Mouse (Mus musculus): ENCODE results near the gene Hyal1.

Hyal1 gene

GRCm38 (mm10) chr9:107612945-107613569, 36.3 kb downstream of the Hyal1 start:
- no peak for DNase-seq (ENCODE audit: extremely low read depth, low read depth, low spot score)

DNA sequence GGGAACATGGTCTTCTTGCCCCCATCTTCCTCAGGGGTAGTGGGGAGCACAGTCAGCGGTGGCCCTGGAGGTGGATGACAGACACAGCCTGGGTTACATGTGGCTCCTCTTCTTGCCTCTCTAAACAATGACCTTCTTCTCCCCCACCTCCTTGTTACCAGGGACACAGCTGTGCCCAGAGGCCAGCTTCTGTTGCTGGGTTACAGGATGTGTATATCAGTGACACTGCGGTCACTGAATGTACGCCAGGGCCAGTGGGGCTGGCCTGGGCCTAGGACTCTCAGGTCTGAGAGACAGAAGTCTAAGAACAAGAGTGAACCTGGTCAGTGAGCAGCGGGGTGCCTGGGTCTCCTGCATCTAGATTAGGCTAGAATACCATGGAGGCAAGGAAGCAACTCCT, 38.3 kb downstream of the Hyal1 start:
- no peak for DNase-seq (ENCODE audit: extremely low read depth, low read depth, low spot score)

DNA sequence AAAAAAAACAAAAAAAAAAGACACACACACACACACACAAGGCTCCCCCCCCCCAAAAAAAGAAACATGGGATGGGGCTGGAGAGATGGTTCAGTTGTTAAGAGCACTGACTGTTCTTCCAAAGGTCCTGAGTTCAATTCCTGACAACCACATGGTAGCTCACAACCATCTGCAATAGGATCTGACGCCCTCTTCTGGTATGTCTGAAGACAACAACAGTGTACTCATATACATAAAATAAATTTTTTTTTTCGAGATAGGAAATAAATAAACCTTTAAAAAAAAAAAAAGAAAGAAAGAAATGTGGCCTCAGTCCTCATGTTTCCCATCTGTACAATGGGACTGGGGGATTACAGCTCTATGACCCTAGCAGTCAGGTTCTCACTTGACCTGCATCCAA, 40.7 kb downstream of the Hyal1 start:
- no peak for DNase-seq (ENCODE audit: extremely low read depth, low read depth, low spot score)

GRCm38 (mm10) chr9:107618098-107618497, 41.4 kb downstream of the Hyal1 start:
- DNase-seq (ENCODE audit: extremely low read depth, low read depth, low spot score), result no peak

- no peak for DNase-seq (ENCODE audit: extremely low read depth, low read depth, low spot score)
These were observed 42.2 kb downstream of the Hyal1 start for GRCm38 (mm10) chr9:107618778-107619545.

DNA sequence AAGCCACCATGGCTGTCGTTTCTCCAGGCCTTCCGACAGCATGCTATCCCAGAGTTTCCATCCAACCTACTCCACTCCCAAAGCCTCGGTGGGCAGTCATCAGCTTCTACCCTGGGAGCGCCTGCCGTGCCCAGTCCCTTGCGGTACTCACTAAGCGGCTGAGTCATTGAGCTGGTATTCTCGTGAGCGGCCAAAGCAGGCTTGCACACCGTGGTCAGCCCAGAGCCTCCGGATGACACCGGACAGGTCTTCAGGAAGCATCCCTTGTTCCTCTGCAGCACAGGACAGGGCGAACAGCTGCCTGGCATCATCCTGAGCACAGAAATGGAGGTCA, 42.8 kb downstream of the Hyal1 start:
- DNase-seq (ENCODE audit: extremely low read depth, low read depth, low spot score), result no peak

DNA sequence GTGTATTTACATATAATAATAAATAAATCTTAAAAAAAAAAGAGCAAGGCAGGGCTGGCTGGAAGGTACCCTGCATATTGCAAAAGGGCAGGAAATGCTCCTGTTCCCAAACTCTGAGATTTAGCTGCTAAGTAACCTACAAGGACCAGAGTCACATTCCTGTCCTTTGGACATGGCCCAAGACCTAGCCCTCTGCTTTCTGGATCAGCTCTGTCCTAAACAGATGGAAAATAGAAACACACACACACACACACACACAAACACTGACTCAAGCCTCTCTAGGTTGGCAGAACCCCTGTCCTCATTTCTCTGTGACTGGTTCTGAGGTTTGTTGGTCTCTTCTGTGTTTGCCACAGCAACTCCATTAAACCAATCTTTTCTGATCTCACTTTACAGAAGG, 44.2 kb downstream of the Hyal1 start:
- no peak for DNase-seq (ENCODE audit: extremely low read depth, low read depth, low spot score)

DNA sequence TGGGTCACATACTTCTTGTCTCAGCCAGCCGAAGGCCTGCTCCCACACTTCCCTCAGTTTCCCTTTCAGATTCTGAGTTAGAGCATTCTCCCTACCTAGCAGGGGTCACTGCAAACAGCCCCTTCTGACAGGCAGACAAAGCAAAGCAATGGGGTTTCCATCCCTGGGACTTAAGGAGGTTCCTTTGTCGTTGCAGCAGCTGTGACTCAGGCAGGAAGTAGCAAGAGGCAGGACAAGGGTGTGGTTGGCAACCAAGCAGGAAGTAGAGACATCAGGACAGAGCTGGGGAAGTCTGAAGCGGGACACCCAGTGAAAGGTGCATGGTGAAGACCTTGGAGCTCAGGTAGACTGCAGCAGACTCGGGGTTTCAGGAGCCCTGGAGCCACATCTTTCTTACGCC, 47.8 kb downstream of the Hyal1 start:
- DNase-seq (ENCODE audit: extremely low read depth, low read depth, low spot score), result no peak

DNA sequence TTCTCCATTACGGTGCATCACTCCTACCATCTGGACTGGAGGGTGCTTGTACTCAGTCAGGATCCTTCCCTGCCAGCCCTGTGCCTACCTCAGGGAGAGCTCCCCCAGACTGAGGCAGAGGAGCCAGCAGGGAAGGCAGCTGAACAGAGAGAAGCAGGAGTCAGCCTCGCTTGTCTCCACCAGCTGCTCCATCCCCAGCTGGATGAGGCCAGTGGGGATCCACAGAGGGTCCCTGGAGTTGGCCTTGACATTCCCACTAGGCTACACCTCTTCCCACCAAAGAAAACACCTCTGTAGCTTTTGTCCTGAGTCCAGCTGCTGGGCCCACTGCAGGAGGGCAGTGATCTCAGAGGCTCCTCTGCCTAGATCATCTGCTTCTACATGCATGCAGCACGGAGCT, 48.2 kb downstream of the Hyal1 start:
- DNase-seq (ENCODE audit: extremely low read depth, low read depth, low spot score), result no peak

DNA sequence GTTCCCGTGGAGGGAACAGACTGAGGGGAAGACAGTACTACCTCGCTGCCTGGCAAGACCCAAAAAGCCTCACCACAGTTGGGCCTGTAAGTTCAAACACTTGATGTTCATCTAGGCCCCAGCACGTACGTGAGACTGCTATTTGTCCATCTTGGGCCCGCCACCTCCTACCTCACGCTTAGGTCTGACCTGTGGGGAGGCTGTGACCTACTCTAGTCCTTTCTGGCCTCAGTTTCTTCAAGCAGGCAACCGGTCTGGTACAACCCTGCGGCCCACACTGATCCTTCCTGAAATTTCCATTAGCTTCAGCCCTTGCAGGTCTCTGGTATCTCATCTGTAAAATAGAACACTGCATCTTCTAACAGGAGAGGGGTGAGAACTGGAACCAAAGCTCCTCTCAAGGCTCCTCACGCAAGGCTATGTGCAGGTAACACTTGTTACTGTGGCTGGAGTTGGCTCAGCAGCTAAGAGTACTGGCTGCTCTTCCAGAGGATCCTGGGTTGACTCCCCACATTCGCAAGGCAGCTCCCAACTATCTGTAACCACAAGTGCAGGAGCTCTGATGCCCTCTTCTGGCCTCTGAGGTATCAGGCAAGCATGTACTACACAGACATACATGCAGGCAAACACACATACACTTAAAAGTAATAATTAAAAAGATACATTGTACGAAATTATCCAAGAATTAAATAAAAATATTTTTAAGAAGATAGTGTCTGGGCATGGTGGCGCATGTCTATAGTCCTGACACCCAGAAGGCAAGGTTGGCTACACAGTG, 48.8 kb downstream of the Hyal1 start:
- no peak for DNase-seq (ENCODE audit: extremely low read depth, low read depth, low spot score)

- no peak for DNase-seq (ENCODE audit: extremely low read depth, low read depth, low spot score)
These were observed 49.6 kb downstream of the Hyal1 start for GRCm38 (mm10) chr9:107626158-107626843.

GRCm38 (mm10) chr9:107626844-107627277, 50.1 kb downstream of the Hyal1 start:
- no peak for DNase-seq (ENCODE audit: extremely low read depth, low read depth, low spot score)

GRCm38 (mm10) chr9:107627387-107628255, 50.9 kb downstream of the Hyal1 start:
- DNase-seq (ENCODE audit: extremely low read depth, low read depth, low spot score), result no peak

DNA sequence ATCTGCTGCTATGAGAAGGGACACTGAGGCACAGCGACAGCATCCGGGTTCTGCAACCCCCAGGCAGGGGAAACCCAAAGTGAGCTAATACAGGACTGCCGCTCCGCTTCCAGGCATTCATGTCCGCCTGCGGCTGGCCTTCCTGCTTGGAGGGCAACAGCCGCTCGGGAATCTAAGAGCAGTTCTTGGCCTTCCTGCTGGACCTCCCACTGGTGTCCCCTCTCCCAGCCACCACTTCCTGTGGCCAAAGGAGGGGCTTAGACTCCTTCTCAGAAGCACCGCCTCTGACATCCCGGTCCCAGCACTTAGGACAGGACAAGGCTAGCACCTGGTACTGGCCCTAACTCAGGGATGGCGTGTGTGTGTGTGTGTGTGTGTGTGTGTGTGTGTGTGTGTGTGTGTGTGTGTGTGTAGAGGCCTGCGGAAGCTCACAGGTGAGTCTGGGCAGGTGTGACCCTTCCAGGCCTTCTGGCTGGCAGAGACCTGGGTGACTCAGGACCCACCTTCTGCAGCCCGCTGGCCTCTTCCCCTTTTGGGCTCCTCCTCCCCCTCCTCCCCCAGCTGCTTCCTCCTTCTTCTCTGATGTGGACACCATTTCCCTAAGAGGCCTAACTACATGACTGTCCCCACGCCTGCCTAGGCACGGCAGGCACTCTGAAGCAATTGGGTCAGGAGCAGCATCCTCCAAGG, 52.1 kb downstream of the Hyal1 start:
- no peak for DNase-seq (ENCODE audit: extremely low read depth, low read depth, low spot score)

- no peak for DNase-seq (ENCODE audit: extremely low read depth, low read depth, low spot score)
These were observed 52.6 kb downstream of the Hyal1 start for GRCm38 (mm10) chr9:107629411-107629730.

DNA sequence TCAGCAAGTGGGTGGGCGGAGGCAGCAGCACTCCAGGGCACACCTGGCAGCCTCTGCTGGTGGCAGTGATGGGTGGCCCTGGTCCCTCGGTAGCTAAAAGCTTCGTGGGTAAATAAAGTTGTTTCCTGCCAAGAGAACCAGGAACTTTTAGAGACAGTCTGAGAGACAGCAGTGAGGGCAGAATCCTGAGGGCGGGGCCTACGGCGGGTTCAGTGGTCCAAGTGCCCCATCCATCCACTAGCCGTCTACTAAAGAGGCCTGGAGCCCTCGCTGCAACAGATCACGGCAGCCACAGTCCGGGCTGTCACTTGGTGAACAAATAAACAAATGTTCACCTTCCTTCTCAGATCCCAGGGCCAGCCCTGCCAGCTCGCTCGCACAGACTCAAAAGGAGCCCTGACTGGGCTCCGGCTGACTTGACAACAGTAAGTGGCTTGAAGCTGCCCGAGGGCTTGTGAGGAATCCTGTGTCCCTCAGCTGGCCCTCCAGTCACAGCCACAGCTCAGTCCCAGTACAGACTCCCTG, 53.2 kb downstream of the Hyal1 start:
- no peak for DNase-seq (ENCODE audit: extremely low read depth, low read depth, low spot score)

- no peak for DNase-seq (ENCODE audit: extremely low read depth, low read depth, low spot score)
These were observed 53.8 kb downstream of the Hyal1 start for GRCm38 (mm10) chr9:107630576-107630975.
